Mouse (Mus musculus) spleen, postnatal 4 days (tissue): ENCODE data around the gene Lamc2.

Source experiments
- DNase-seq, 2 experiments: peaks; one replicate each; pipeline ENCODE4 v3.0.0; 2022; ENCODE audit warnings: low spot score in 2 of 2

Lamc2 gene

DNA sequence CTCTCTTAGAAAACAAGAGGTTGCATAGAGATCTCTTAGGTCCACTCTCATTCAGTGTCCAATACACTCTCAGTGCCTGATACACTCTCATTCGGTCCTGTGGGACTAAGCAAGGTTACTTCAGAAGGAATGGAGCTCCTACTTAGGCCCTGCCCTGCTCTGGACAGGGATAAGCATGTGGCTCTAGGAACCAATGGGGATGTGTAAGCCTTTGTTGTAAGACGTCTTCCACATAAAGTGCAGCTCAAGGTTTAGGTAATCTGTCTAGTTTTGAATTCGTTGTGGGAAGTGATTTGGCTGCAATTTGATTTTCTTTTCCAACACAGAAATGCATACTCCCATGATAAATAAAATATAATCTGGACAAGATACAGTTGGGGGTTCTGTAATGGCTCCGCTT is 6.1 kb downstream of the Lamc2 start:
- no peak for DNase-seq

DNA sequence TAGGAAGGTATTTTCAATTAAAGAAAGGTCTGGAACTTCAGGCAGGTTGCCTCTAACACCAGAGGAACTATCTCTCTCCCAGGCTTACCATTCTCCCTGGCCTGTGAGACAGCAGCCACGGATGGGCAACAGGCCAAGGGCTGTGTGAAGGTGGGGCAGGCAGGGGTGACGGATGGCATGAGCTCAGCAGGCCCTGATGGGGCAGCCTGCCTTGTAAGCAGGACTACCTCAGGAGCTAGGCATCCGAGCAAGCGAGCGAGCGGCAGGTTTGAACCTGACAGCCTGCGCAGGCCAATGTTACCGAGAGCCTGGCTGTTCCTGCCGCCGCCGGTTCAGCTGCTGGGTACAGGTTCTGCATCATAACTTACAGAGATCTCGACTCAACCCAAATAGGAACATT is 11.4 kb downstream of the Lamc2 start:
- no peak for DNase-seq

DNA sequence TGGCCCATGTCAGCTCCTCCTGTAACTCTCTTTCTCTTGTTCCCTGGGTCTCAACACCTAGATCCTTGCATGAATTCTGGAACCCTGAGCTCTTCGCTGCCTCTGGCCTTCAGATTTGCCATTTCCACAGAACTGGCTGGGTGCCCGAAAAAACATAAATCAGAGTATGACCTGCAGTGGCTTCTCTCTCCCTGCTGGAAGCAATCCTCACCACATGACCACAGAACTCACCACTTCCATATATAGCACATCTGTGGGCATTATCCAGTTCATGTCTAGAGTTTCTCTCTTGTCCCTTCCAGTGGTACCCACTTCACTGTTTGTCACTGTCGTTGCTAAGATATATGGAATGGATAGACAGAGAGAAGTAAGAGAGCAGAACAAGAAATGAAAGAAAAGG is 13.0 kb downstream of the Lamc2 start:
- DNase-seq = no peak

DNA sequence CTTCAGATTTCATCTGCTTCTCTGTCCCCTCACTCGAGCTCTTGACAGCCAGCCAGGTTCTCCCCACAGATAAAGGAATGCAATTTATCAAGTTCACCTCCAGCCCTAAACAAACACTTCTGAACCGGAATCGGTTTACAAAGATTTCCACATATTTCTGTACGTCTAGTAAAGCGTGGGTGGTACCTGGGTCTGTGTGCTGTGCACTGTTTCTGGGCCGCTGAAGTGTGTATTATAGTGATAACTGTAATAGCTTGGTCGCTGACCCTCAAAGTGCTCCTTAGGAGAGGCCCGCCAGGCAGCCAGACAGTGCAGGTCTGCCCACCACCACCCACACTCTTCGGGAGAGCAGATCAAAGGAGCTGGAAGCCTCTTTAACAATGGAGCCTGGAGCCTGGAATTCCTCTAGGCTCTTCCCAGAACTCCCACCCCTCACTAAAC is 13.9 kb downstream of the Lamc2 start:
- no peak for DNase-seq

DNA sequence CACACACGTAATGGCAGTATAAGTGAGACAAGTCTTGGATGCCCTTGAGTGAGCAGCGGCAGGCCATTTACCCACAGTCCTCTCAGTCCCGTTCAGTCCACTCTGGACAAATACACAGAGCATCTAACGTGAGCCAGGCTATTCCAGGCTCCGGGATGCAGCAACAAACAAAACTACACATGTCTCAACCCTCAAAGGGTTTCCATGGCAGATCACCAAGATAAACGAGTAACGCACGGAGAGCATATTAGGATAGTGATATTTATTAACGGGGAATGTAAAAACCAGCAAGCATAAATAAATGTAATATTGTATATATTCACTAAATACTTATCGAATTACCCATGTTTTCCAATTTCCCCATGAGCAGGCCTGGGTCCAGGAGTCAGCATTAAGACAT is 15.2 kb downstream of the Lamc2 start:
- DNase-seq = no peak

DNA sequence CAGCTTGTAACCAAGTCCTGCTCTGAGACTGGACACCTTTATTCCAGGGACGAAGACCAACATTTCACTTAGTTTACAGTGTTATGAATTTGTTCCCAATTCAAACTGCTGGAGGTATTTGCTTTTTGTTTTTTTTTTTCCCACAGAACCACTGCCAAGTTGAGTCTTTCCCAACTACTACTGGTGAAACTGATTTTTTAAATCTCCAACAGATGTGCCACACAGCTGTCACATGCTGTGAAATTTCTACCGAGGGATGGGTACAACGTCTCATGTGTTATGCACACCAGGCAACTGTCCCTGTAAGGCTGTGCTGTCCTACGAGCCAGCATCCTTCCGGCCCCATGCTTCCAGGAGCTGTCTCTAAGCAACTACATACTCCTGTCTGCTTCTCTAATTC is 18.0 kb downstream of the Lamc2 start:
- no peak for DNase-seq

DNA sequence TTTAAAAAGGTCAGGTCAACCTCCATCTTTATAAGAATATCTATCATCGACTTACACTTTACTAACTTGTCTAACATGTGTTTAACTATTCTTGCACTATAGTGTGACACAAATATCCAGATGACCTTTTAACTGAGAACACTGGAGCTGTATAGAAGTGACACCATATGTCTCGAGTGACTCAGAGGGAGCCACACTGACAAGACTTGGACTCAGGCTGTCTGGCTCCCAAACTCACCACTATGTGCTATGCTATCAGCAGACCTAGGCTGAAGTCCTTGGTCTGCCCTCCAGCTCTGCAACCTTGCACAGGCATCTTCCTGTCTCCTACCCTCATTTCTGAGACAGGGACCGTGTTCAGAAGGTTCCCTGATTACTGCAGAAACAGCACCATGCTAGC is 22.4 kb downstream of the Lamc2 start:
- DNase-seq = no peak

DNA sequence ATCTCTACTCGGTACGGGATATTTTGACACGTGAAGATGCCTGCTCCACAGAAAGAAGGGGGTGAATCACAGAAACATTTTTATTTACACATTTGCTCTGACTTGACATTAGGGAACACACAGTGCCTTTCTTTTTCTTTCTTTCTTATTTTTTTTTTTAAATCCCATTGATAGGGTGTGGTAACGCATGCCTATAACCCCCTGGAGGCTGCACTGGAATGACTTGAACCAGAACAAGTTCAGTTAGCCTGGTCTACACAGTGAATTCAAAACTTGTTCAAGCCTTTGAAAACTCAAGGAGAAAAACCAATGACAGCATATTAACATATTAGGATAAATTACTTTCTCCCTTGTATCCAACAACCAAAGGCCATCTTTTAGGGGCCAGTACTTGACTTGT is 27.1 kb downstream of the Lamc2 start:
- no peak for DNase-seq

DNA sequence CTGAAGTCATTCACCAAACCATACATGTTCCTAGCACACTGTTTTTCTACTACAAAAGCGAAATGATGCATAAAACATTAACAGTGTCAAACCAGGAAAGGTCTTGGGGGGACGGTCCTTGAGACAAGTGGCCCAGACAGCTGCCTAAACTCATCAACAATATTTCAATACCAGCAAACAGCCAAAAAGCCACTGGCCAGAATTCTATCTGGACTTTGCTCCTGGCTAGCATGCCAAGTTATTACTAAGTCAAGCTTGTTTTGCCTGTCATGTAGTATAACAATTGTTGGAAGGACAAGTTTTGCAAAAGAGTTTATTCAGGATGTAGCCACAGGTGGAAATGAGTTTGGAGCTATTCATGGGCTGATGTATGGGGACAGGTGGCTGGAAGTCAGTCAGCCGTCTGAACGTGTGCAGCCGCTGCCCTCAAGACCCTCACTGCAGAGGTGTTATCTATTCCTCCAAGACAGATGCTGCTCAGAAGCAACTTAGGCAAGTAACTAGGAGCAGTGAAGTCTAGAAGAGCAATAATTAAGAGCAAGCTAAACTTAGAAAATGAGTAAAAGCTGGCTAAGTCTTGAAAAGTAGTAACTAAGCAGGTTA is 29.1 kb downstream of the Lamc2 start:
- DNase-seq = no peak

DNA sequence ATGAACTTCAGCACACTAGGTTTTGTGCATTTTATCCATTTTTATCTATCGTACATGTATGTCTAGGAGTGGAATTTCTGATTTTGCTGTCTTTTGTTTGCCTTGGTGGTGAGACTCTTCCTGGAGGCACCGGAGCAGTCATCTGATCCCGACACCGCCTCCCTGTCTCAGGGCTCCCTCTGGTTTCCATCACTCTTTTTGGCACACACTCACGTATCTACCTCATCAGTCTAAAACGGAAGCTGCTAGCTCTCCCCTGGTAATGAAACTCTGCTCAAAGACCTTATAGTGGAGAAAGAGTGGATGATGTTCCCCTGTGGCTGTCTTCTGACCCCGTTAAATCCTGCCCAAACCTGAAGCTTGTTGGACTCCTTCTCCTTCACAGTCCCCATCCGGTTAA is 30.9 kb downstream of the Lamc2 start:
- no peak for DNase-seq

DNA sequence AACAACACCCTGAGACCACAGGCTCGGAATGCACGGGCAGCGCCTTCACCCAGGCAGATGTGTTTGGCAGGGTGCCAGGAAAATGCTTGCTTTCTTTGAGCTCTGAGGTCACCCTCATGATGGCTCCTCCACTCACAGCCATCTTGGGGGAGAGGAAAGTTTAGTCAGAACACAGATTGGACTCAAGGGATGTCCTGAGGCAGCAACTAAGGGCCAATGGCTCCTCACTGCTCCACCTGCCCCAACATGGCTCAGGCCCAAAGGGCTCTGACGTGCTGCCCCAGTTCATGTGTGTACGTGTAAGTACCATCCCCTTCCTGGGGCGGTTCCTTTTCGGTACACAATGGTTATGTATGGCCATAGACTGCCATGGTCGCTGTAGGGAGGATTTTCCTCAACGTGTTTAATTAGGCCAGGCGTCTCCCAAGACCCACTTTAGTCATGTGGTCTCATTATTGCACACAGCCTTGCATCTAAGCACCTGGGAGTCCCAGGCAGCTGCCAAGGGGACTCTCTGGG is 32.6 kb downstream of the Lamc2 start:
- no peak for DNase-seq

DNA sequence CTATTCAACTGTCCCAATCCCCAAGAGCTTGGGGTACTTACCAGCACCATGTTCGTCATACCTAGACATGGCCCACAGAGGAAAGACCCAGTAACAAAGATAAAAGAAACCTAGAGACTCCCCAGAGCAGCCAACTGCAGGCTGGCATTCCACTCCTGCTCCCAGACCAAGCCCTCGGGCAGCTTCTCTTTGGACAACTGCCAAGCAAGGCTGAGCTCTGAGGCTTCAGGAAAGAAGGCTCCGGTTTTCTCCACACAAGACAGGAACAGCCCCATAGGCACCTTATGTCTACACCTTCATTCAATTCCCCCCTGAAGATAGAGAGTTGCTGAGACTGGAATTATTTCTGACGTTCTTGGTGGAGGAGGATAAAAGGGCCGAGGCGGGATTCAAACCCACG is 33.7 kb downstream of the Lamc2 start:
- DNase-seq = no peak

DNA sequence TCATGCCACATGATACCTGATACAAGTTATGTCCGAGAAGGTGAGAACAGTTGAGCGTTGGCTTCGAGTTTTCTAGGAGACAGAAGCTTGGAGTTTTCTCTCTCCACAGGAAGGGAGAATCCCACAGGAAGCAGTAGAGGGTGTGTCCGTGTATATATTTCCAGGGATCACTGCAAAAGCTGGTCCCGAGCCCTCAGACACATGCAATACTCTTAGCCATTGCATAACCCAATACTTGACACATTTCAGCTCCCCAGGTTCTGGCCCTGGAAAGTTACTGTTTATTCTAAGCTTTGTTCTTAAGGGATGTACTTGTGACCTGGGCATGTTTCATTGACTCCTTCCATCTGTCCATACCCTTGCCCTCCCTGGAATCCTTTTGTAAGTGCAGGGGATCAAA is 40.5 kb downstream of the Lamc2 start:
- no peak for DNase-seq

DNA sequence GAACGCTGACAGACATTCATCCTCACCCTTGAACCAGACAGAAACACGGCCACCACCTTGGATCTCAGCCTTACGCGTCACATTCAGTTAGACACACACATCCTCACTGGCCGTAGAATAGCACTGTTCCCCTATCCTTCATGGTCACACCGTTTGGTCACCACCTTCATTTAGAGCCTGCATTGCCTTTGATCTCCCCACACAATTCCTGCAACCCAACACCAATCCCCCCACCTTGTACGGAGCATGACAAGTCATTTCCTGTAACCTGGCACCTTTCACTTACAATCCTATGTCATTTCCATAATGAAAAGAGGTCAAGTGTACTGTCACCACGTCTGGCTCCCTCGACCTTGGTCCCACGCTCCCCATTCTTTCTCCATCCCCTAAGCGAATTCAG is 42.2 kb downstream of the Lamc2 start:
- no peak for DNase-seq

DNA sequence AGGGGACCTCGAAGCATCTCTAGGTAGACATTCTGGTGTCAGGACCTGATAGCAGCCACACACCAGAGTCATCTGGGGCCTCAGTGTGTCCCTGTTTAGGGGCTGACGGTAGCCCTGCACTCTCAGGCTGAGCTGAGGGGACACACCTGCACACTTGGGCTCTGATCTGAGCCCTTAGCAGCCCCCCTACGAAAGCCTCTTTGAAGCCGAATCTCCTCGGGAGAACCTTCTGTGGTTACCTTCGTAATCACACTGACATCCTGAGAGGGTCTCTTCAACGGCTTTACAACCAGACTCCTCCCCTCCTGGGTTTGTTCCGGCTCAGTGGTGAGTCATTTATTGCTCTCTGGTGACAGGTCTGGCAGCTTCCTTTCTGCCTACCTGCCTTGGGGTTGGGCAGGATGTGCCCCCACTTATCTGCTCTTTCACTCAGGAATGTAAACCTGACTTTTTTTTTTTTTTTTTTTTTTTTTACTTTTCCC is 45.5 kb downstream of the Lamc2 start:
- DNase-seq = no peak

DNA sequence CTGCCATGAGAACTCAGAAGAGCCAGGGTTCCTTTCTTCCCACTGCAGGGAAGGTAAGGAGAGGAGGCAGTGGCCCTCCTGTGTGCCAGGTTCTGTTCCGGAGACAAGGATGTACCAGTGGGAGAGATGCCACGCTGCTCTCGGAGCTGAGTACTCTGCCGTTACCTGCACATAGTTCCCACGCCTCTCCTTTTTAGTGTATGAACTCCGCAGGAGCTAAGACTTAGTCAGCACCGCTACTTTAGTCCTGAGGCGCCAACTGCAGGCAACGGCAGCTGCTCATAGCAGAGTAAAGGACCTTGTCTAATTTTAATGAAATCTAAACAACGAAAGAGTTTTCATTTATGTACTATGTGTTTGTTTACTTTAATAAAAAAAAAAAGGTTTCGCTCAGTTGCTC is 46.0 kb downstream of the Lamc2 start:
- no peak for DNase-seq

DNA sequence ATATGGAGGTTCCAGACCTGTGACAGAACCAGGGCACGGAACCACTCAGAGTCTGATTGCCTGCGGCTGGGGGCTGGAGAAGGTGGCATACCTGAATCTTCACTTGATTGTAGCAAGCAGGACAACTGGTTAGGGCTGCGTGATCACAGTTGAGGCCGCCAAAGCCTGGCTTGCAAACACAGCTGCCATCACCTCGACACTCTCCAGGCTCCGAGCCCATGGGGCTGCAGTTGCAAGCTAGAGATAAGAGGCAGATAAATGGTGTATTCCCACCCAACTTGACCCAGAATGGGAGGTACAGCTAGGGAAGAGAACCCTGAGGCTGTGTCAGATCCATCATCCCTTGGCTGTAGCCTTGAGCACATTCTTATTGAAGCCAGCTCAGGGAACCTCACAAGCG is 46.6 kb downstream of the Lamc2 start:
- DNase-seq = no peak

DNA sequence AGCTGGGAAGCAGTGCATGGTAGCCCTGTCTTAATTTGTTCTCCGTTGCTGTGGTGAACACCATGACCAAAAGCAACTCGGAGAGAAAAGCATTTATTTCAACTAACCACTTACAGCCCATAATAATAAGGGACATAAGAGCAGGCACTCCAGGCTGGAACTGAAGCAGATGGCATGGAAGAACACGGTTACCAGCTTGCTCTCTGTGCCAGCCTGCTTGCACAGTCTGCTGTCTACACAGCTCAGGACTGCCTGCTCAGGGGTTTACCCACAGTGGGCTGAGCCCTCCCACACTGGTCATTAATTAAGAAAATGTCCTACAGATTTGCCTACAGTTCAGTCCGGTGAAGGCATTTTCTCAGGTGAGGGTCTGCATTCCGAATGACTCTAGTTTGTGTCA is 47.8 kb downstream of the Lamc2 start:
- no peak for DNase-seq

DNA sequence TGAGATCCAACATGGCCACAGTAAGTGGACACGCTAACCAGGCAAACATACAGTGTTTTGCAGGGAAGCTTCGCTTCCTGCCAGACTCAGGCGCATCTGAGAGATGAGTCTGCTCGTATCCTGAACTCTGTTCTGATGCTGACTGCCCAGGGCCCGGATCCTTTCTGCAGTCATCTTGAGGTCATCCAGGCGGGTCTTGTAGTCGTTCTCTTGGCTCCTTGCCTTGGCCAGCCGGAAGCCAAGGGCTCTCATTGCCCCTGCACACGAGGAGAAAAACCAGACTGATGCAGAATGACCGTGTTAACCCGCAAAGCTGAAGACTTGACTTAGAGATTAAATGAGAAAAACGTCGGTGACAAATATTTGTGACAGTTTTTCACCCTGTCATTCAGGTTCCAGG is 49.6 kb downstream of the Lamc2 start:
- no peak for DNase-seq

DNA sequence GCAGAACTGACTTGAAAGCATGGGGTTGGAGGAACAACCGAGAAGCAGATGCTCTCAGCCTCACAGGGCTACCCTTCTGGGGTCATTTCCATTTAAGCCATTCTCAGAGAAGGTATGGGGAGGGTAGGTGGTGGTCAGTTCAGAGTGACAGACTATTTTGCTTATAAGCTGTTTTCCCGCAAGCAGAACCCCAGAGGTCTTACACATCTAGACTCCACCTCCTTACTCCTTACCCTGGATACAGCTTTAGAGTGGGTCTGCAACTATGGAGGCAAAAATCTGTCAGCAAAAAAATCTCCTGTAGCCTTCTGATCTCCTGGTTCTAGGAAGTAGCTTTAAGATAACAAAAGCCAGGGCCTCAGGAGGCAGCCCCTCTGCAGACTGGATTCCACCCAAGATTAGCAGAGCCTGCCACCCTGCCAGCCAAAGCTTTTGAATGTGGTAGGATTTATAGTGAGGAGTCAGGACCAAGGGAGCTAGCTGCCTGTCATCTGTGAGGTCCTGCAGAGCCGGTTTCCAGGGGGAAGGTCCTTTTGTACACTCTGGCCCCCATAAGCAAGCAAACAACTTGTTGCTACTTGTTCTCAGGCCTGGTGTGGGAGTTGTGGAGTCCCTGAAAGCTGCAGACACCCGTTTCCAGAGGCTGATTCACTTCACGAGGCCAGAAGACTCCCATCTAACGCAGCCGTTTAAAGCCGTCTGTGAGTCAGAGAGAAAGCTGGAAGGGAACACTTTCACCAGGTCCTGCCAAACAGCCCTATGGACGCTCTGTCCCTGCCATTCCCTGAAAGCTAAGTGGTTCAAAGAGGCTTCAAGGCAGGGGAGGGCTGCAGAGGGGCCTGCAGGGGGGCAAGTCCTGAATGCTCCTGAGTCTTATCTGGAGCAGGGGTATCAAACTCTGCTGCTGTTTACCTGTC is 52.1 kb downstream of the Lamc2 start:
- DNase-seq = no peak

DNA sequence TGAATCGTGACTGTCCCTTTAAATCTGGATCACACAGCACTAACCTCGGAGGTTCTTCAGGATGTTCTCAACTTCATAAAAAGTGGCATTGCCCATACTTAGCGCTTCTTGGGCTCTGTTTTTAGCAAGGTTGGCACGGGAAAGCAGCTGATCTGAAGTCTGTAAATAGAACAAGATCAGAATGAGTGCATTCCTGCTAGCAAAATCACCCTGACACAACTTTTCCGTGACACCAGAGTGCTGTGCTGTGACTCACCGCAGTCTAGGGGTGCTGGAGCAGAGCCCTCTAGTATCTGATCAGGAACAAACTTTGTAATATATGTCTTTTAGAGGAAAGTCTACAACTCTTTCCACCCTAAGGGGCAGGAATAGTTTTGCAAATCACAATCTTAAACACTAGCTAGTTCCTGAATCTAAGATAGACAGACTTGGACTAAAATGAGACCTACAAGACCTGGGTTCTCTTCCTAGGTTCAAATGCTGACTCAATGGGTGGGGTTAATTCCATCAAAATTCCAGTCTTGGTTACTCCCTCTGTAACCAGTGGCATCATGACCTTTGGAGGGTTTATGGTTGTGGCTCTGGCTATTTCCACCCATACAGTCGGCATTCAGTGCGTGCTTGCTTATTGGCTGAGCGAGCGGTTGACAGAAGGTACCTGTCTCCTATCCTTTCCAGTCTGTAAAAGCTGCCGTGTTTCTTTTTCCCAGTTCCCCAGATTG is 56.1 kb downstream of the Lamc2 start:
- DNase-seq = no peak

DNA sequence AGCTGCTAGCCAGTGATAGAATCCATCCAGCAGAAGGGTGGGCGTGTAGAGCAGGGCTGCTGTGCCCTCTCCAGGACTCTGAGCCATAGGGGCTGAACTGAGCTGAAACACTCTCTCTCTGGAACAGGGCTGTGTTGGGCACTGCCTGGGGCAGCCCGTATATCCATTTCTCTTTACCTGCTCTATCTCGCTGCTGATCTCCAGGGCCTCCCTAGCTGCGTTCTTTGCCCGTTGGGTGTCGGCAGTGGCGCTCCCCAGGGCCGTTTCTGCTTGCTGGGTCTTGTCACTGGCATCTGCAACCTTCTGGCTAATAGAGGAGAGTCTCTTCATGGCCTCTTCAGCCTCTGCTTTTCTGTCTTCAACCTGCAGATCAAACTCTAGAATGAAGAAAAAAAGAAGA is 57.5 kb downstream of the Lamc2 start:
- no peak for DNase-seq

DNA sequence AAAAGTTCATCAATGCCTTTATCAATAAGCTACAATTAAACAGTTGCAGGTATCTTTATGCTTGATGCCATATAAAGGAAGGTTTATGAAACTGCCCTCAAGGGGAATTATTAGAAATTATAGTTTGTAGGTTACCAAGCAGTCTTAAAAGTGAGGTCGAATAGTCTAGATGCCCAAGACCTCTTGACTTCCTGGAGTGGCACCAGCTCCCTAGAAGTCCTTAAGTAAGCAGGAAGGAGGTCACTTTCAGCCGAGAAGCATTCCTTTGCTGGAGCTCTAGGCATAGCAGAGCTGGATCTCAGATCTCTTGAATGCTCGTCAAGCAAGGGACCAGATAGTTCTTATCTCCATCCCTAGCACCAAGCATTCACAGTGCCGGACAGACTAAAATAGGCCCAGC is 58.6 kb downstream of the Lamc2 start:
- no peak for DNase-seq
